Mouse (Mus musculus): ENCODE measurements around the gene Adrm1. TPM values are rescaled to one million over a fixed set of nuclear protein-coding genes. Genes with fewer than 3 reads are reported as not detected.
"Not testable (repeated sequence)": the region's sequence is repeated elsewhere in the genome, so short reads cannot be mapped to it uniquely, and the experiment has no call there.

The Adrm1 gene
- polyA plus RNA-seq, 1 experiment, result 54.3 TPM

GRCm38 (mm10) chr2:180165855-180166254, 5.4 kb upstream of the Adrm1 start:
- Histone ChIP-seq H3K9ac (ENCODE audit: low read depth, poor library complexity, severe bottlenecking) (no peak overlapping the region), H3K36me3 (ENCODE audit: control insufficient read depth, insufficient read depth, low read length, poor library complexity, severe bottlenecking) (no peaks in the 10 kb centered on the region), H3K9me3 (replicated peaks; ENCODE audit: control insufficient read depth, insufficient read depth, low read length, poor library complexity, severe bottlenecking) (no peaks in the 10 kb centered on the region), H3K27ac (ENCODE audit: insufficient read depth, low read length) (no peak overlapping the region), H3K4me1 (ENCODE audit: control insufficient read depth, insufficient read depth, low read length) (no peaks in the 10 kb centered on the region), H3K27me3 (ENCODE audit: control insufficient read depth, insufficient read depth, low read length, poor library complexity, severe bottlenecking) (no peaks in the 10 kb centered on the region), H3K4me3 (ENCODE audit: low read depth, low read length) (no peak overlapping the region)
- TF ChIP-seq CTCF (IDR thresholded peaks at IDR 0.05; ENCODE audit: low read depth, low read length) (no peak), POLR2A (IDR thresholded peaks at IDR 0.05; ENCODE audit: insufficient read depth, low read length) (no peak), EP300 (IDR thresholded peaks at IDR 0.05; ENCODE audit: insufficient read depth, low read depth, low read length) (no peak)

GRCm38 (mm10) chr2:180166869-180167268, 4.4 kb upstream of the Adrm1 start:
- Histone ChIP-seq H3K4me3 (ENCODE audit: low read depth, low read length) (no peak overlapping the region), H3K4me1 (ENCODE audit: control insufficient read depth, insufficient read depth, low read length) (no peaks in the 10 kb centered on the region)
- TF ChIP-seq POLR2A (IDR thresholded peaks at IDR 0.05; ENCODE audit: insufficient read depth, low read length) (no peak), CTCF (IDR thresholded peaks at IDR 0.05; ENCODE audit: low read depth, low read length) (no peak)

GRCm38 (mm10) chr2:180170151-180170805, 1.0 kb upstream of the Adrm1 start:
- Histone ChIP-seq H3K36me3 (ENCODE audit: control insufficient read depth, insufficient read depth, low read length, poor library complexity, severe bottlenecking) (peaks cover 2% of the 10 kb centered on the region; the same call in 1 of the 2 replicates), H3K27ac (ENCODE audit: insufficient read depth, low read length) (no peak overlapping the region), H3K9me3 (replicated peaks; ENCODE audit: control insufficient read depth, insufficient read depth, low read length, poor library complexity, severe bottlenecking) (no peaks in the 10 kb centered on the region), H3K27me3 (ENCODE audit: control insufficient read depth, insufficient read depth, low read length, poor library complexity, severe bottlenecking) (no peaks in the 10 kb centered on the region), H3K4me1 (ENCODE audit: control insufficient read depth, insufficient read depth, low read length) (no peaks in the 10 kb centered on the region), H3K9ac (ENCODE audit: low read depth, poor library complexity, severe bottlenecking) (no peak overlapping the region), H3K4me3 (ENCODE audit: low read depth, low read length) (no peak overlapping the region)
- no peak for TF ChIP-seq EP300 (IDR thresholded peaks at IDR 0.05; ENCODE audit: insufficient read depth, low read depth, low read length)
- no peak for TF ChIP-seq CTCF (IDR thresholded peaks at IDR 0.05; ENCODE audit: low read depth, low read length)
- no peak for TF ChIP-seq POLR2A (IDR thresholded peaks at IDR 0.05; ENCODE audit: insufficient read depth, low read length)

More at GRCm38 (mm10) chr2:180166869-180167268, 4.4 kb upstream of the Adrm1 start:
- Histone ChIP-seq H3K27ac (ENCODE audit: insufficient read depth, low read length) (no peak overlapping the region), H3K36me3 (ENCODE audit: control insufficient read depth, insufficient read depth, low read length, poor library complexity, severe bottlenecking) (no peaks in the 10 kb centered on the region), H3K27me3 (ENCODE audit: control insufficient read depth, insufficient read depth, low read length, poor library complexity, severe bottlenecking) (no peaks in the 10 kb centered on the region), H3K9ac (ENCODE audit: low read depth, poor library complexity, severe bottlenecking) (no peak overlapping the region), H3K9me3 (replicated peaks; ENCODE audit: control insufficient read depth, insufficient read depth, low read length, poor library complexity, severe bottlenecking) (no peaks in the 10 kb centered on the region)

GRCm38 (mm10) chr2:180171522-180172070, 311 bp downstream of the Adrm1 start:
- Histone ChIP-seq H3K4me3 (ENCODE audit: low read depth, low read length) (peak overlapping the region; percentile 92), H3K27me3 (ENCODE audit: control insufficient read depth, insufficient read depth, low read length, poor library complexity, severe bottlenecking) (no peaks in the 10 kb centered on the region), H3K9ac (ENCODE audit: low read depth, poor library complexity, severe bottlenecking) (peak overlapping the region; percentile 97), H3K27ac (ENCODE audit: insufficient read depth, low read length) (no peak overlapping the region), H3K9me3 (replicated peaks; ENCODE audit: control insufficient read depth, insufficient read depth, low read length, poor library complexity, severe bottlenecking) (no peaks in the 10 kb centered on the region), H3K36me3 (ENCODE audit: control insufficient read depth, insufficient read depth, low read length, poor library complexity, severe bottlenecking) (peaks cover 12% of the 10 kb centered on the region), H3K4me1 (ENCODE audit: control insufficient read depth, insufficient read depth, low read length) (no peaks in the 10 kb centered on the region)
- TF ChIP-seq POLR2A (IDR thresholded peaks at IDR 0.05; ENCODE audit: insufficient read depth, low read length) (no peak), EP300 (IDR thresholded peaks at IDR 0.05; ENCODE audit: insufficient read depth, low read depth, low read length) (no peak), CTCF (IDR thresholded peaks at IDR 0.05; ENCODE audit: low read depth, low read length) (no peak)

- Histone ChIP-seq H3K27ac (ENCODE audit: insufficient read depth, low read length) (no peak overlapping the region), H3K9me3 (replicated peaks; ENCODE audit: control insufficient read depth, insufficient read depth, low read length, poor library complexity, severe bottlenecking) (no peaks in the 10 kb centered on the region), H3K9ac (ENCODE audit: low read depth, poor library complexity, severe bottlenecking) (peak overlapping the region; percentile 97), H3K36me3 (ENCODE audit: control insufficient read depth, insufficient read depth, low read length, poor library complexity, severe bottlenecking) (peaks cover 17% of the 10 kb centered on the region), H3K4me3 (ENCODE audit: low read depth, low read length) (peak overlapping the region; percentile 92), H3K4me1 (ENCODE audit: control insufficient read depth, insufficient read depth, low read length) (no peaks in the 10 kb centered on the region), H3K27me3 (ENCODE audit: control insufficient read depth, insufficient read depth, low read length, poor library complexity, severe bottlenecking) (no peaks in the 10 kb centered on the region)
- TF ChIP-seq POLR2A (IDR thresholded peaks at IDR 0.05; ENCODE audit: insufficient read depth, low read length) (no peak), CTCF (IDR thresholded peaks at IDR 0.05; ENCODE audit: low read depth, low read length) (no peak), EP300 (IDR thresholded peaks at IDR 0.05; ENCODE audit: insufficient read depth, low read depth, low read length) (no peak)
These were observed 867 bp downstream of the Adrm1 start for GRCm38 (mm10) chr2:180172152-180172551.

GRCm38 (mm10) chr2:180173163-180173562, 1.9 kb downstream of the Adrm1 start:
- Histone ChIP-seq H3K9ac (ENCODE audit: low read depth, poor library complexity, severe bottlenecking) (no peak overlapping the region), H3K36me3 (ENCODE audit: control insufficient read depth, insufficient read depth, low read length, poor library complexity, severe bottlenecking) (peaks cover 27% of the 10 kb centered on the region), H3K27me3 (ENCODE audit: control insufficient read depth, insufficient read depth, low read length, poor library complexity, severe bottlenecking) (no peaks in the 10 kb centered on the region), H3K9me3 (replicated peaks; ENCODE audit: control insufficient read depth, insufficient read depth, low read length, poor library complexity, severe bottlenecking) (no peaks in the 10 kb centered on the region), H3K4me1 (ENCODE audit: control insufficient read depth, insufficient read depth, low read length) (no peaks in the 10 kb centered on the region), H3K4me3 (ENCODE audit: low read depth, low read length) (no peak overlapping the region), H3K27ac (ENCODE audit: insufficient read depth, low read length) (no peak overlapping the region)
- no peak for TF ChIP-seq EP300 (IDR thresholded peaks at IDR 0.05; ENCODE audit: insufficient read depth, low read depth, low read length)
- peak; percentile 21 for TF ChIP-seq CTCF (IDR thresholded peaks at IDR 0.05; ENCODE audit: low read depth, low read length)

GRCm38 (mm10) chr2:180173711-180174110, 2.4 kb downstream of the Adrm1 start:
- H3K36me3 ChIP-seq (ENCODE audit: control insufficient read depth, insufficient read depth, low read length, poor library complexity, severe bottlenecking), result peaks cover 33% of the 10 kb centered on the region
- H3K9ac ChIP-seq (ENCODE audit: low read depth, poor library complexity, severe bottlenecking); H3K27me3 ChIP-seq (ENCODE audit: control insufficient read depth, insufficient read depth, low read length, poor library complexity, severe bottlenecking); H3K4me1 ChIP-seq (ENCODE audit: control insufficient read depth, insufficient read depth, low read length); H3K27ac ChIP-seq (ENCODE audit: insufficient read depth, low read length); H3K4me3 ChIP-seq (ENCODE audit: low read depth, low read length); H3K9me3 ChIP-seq (replicated peaks; ENCODE audit: control insufficient read depth, insufficient read depth, low read length, poor library complexity, severe bottlenecking): not testable (repeated sequence)

Data from ES-Bruce4 (cell line).